Mouse (Mus musculus): ENCODE data around the gene Flad1.
"Not testable (repeated sequence)": the region's sequence is repeated elsewhere in the genome, so short reads cannot be mapped to it uniquely, and the experiment has no call there.

The Flad1 gene

GRCm38 (mm10) chr3:89429021-89429420 lies 17.4 kb upstream of the Flad1 start:
- not testable (repeated sequence) for DNase-seq (ENCODE audit: low spot score in 2 of 2)

GRCm38 (mm10) chr3:89425876-89426275 lies 14.2 kb upstream of the Flad1 start:
- DNase-seq (ENCODE audit: low spot score in 2 of 2): no peak

DNA sequence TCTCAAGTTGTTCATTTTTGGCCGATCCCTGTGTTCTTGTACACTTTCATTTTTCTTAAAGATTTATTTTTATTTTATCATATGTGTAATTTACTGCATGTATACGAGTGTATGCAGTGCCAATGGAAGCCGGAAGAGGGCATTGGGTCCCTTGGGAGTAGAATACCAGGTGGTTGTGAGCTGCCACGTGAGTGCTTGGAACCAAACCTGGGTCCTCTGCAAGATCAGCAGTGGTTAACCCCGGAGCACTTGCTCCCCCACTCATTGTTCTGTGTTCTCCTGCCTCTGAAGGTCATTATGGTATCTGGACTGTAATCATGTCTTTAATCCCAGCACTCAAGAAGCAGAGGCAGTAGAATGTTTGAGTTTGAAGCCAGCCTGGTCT lies 13.5 kb upstream of the Flad1 start:
- DNase-seq (ENCODE audit: low spot score in 2 of 2): no peak

DNA sequence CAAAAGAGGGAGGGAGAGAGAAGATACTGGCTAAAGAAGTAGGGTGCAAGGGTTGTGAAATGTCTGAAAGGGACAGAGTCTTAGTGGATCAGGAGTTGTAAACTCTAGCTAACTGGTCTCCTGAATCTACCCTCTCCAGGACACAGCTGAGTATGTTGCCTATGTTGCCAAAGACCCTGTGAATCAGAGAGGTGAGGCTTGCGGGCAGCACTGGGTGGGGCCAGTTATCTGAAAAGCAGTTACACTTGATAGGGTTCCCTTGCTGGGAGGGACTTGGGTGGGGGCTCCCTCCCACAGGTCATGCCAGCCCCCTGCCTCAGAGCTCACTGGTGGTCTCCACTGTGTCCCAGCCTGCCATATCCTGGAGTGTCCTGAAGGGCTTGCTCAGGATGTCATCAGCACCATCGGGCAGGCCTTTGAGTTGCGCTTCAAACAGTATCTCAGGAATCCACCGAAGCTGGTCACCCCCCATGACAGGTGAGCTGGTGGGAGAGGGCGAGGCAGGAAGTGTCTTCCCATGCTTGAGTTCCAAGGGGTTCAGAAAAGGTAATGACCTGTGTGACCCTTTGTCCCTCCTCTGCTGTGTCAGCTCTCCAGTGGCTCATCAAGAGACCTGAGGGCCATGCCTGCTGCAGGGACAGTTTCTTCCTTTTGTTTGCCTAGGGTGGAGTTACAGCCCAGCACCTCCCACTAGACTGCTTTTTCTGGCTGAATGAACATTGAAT lies 12.9 kb upstream of the Flad1 start:
- no peak for DNase-seq (ENCODE audit: low spot score in 2 of 2)

GRCm38 (mm10) chr3:89422556-89423205 lies 11.0 kb upstream of the Flad1 start:
- DNase-seq (ENCODE audit: low spot score in 2 of 2): no peak

GRCm38 (mm10) chr3:89421810-89422473 lies 10.3 kb upstream of the Flad1 start:
- no peak for DNase-seq (ENCODE audit: low spot score in 2 of 2)

GRCm38 (mm10) chr3:89421002-89421774 lies 9.5 kb upstream of the Flad1 start:
- peak; percentile 62 to 70 for DNase-seq (ENCODE audit: low spot score in 2 of 2)

DNA sequence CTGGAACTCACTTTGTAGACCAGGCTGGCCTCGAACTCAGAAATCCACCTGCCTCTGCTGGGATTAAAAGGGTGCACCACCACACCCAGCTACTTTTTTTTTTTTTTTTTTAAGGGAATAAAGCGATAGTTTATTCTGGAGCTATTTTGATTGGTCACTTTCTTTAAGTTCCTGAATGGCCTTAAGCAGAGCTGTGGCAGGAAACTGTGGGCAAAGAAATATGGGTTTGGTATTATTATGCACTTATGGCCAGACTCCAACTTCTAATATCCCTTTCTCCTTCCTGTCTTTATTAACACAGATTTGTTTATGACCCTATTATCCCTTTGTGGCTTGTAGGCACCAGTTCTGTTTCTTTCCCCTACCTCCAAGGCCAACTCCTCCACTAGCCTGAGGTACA lies 8.8 kb upstream of the Flad1 start:
- DNase-seq (ENCODE audit: low spot score in 2 of 2): no peak

- no peak for DNase-seq (ENCODE audit: low spot score in 2 of 2)
Measured at GRCm38 (mm10) chr3:89419981-89420380, 8.3 kb upstream of the Flad1 start.

- no peak for DNase-seq (ENCODE audit: low spot score in 2 of 2)
Measured at GRCm38 (mm10) chr3:89419571-89419970, 7.9 kb upstream of the Flad1 start.

DNA sequence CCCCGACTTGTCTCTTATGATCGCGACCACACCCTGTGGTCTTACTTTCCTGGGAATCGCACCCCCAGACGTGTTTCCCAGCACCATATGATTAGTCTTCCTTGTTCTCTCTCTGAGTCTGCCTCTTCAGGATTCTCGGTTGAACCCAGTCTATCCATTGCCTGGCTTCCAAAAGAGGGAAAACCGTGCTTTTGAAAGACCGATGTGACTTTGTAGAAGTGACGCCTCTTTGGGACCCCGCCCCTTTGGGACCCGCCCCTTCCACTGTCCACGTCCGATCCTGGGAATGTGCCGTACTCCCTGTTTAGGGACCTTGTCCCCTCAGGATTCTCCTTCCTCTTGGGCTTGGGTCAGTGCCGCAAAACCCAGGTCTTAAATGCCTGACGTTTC lies 7.2 kb upstream of the Flad1 start:
- peak in 1 of 2 experiments; percentile 50 for DNase-seq (ENCODE audit: low spot score in 2 of 2)

- DNase-seq (ENCODE audit: low spot score in 2 of 2): peak; percentile 92 to 96
Measured at GRCm38 (mm10) chr3:89418170-89418860, 6.6 kb upstream of the Flad1 start, which contains the start of the genes Cks1b and Shc1. Gene Cks1b, minus strand, starts transcription at chr3:89418383. Gene Shc1, plus strand, starts transcription at chr3:89418443.

DNA sequence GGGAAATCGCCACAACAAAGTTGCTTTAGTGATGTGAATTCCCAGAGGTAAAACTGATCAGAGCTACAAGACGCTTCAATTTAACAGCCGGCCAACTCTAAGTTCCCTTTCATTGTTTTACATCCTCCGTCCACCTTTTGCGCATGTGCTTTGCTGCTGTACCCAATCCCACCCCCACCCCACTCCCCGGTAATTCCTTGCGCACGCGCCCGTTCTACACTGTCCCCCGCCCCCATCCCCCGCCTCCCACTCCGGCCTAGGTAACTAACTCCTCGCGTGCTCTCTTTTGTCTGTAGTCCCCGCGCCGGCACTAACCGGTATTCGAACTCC lies 6.1 kb upstream of the Flad1 start:
- DNase-seq (ENCODE audit: low spot score in 2 of 2): no peak

- no peak for DNase-seq (ENCODE audit: low spot score in 2 of 2)
Measured at GRCm38 (mm10) chr3:89417131-89417530, 5.5 kb upstream of the Flad1 start.

DNA sequence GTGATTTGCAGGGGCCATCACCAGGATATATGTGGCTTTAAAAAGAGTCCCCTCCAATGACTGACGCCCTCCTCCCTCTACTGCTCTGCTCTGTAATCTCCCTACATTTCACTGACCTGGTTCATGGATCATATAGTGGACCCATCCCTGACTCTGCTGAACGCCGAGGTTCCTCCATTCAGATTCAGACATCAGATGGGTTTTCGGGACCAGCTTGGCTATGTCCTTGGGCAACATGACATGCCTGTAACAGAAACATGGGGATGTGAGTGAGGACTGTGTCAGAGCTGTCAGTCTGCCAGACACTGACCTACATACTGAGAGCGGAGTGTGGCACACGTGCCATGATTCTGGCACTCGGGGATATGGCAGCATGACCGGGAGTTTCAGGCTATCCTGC lies 4.5 kb upstream of the Flad1 start:
- no peak for DNase-seq (ENCODE audit: low spot score in 2 of 2)

GRCm38 (mm10) chr3:89410864-89411263 lies 806 bp downstream of the Flad1 start:
- DNase-seq (ENCODE audit: low spot score in 2 of 2): no peak

- DNase-seq (ENCODE audit: low spot score in 2 of 2): no peak
Measured at GRCm38 (mm10) chr3:89409701-89410100, 2.0 kb downstream of the Flad1 start.

- no peak for DNase-seq (ENCODE audit: low spot score in 2 of 2)
Measured at GRCm38 (mm10) chr3:89408448-89408847, 3.2 kb downstream of the Flad1 start.

DNA sequence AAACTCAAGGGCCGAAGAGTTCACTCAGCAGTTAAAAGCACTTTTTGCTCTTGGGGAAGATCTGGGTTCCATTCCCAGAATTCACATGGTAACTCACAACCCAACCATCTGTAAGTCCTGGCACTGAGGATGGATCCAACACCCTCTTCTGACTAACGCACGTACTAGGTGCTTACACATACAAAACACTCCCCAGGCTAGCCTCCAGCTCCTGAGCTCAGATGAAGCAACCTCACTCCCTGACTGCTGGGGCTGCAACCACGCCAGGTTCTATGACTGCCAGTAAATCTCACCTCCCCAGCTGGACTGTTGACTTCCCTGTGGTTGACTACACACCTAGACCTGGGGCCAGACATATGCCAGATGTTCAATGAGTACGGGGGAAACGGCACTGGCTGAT lies 4.8 kb downstream of the Flad1 start:
- DNase-seq (ENCODE audit: low spot score in 2 of 2): no peak

DNA sequence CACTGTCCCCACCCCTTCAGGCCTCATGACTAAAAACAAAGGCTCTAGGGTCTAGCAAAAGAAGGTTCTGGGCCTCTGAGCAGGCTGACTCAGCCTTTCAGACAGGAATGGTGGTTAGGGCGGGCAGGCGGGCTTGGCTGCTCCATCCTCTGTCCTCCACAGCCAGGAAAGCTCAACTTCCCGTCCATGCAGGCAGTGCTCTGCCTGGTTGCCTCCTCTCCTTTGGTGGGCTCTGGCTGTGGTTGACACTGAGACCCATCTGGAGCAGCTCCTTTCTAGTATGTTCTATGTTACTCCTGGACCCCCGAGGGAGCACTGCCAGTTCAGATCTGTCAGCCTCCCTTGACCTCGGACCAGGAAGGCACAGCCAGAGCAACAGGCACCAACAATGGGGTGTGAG lies 9.0 kb downstream of the Flad1 start, which contains the start of gene Lenep:
Gene Lenep (minus strand): TSS at position 101 of the 400 bp plus-strand sequence.
- DNase-seq (ENCODE audit: low spot score in 2 of 2): no peak

DNA sequence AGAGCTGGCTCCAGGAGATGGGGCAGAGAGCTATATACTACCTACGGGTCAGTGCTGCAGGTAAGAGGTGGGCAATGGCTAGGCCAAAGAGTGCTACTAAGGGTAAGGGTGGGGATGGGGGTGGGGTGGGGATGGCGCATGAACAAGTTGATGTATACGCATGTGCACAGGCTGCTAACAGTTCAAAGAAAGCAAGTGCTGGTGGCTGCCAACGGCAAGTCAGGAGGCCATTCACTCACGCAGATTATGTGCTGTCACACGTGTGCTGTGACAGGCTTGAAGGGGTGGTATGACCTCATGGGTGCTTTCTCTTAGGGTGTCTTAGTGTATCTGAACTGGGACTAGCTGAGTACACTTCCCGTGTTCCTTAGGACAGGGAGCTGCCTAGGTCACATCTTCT lies 10.3 kb downstream of the Flad1 start:
- DNase-seq (ENCODE audit: low spot score in 2 of 2): no peak

- no peak for DNase-seq (ENCODE audit: low spot score in 2 of 2)
Measured at GRCm38 (mm10) chr3:89396654-89397005, 15.0 kb downstream of the Flad1 start.

Data from frontal cortex, postnatal 10 days (tissue).